Mouse (Mus musculus) left cerebral cortex, postnatal 25 days (tissue): ENCODE measurements around the gene Gm8978. TPM values are rescaled to one million over a fixed set of nuclear protein-coding genes. Genes with fewer than 3 reads are reported as not detected.
"Not testable (repeated sequence)": the region's sequence is repeated elsewhere in the genome, so short reads cannot be mapped to it uniquely, and the experiment has no call there.

ENCODE experiments used
- DNase-seq, 2 experiments: peaks; one replicate each; pipeline ENCODE4 v3.0.0; 2022; ENCODE audit warnings: low spot score in 2 of 2, mixed read lengths in 1 of 2
- intact Hi-C: fragments of 180-260 bp; cut with DNase I; formaldehyde crosslinking; loops from one replicate; pipeline ENCODE4 v1.15.1; 2025
- microRNA-seq, 2 experiments: library from miRNA; unstranded; fragments of <30 nt; microRNA quantifications; one replicate each; pipeline ENCODE4 v1.2.0; 2022
- total RNA-seq, 2 experiments: library from RNA; stranded (reverse); gene quantifications; 2 replicates each; pipeline ENCODE4 v1.2.3; 2021

Gm8978 gene
- not detected for total RNA-seq

DNA sequence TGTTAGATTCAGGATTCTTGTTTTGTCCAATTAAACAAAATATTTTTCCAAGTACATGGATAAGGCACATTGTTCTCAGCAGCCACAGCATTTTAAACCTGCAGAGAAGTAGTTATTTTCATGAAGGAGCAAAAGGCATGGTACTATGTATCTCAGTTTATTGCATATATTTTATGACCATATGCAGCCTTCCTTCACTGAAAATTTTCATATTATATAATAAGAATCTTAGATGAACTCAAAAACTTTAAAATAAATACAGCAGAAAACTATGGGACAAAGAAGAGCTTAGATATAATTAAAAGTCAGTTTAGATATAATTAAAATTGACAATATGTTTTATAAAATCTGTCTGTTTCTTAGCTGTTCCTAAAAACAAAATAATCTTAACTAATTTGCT, at the start of gene Gm8978:
Gene Gm8978 (minus strand): TSS at position 101 of the 400 bp plus-strand sequence.
- DNase-seq, intact Hi-C loops: not testable (repeated sequence)

- intact Hi-C loops = not testable (repeated sequence)
These were observed 35.3 kb downstream of the Gm8978 start for GRCm38 (mm10) chr19:33589626-33590302.

DNA sequence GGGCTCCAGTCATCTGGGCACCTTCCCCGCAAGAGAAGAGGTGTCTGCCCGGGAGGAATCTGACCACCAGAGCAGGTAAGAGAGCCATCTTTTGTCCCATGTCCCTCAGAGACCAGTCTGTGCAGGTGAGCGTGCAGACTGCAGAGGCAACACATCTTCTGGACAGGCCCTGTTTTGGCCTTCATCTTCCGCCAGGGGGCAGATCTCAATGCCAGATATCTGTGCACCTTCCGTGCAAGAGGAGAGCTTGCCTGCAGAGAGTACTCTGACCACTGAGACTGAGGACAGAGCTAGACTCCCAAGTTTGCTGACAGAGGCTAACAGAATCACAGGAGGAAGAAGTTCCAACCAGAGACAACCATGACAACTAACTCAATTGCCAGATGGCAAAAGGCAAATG, 56.5 kb downstream of the Gm8978 start:
- intact Hi-C loops, DNase-seq: not testable (repeated sequence)

More at GRCm38 (mm10) chr19:33589626-33590302, 35.3 kb downstream of the Gm8978 start:
- DNase-seq = peak; percentile 56

Small RNAs within 50 kb of the gene (microRNA-seq; reads per million reads assigned to microRNA genes)
- gene Gm27440 = 0 reads per million in 2 experiments

Other genes starting within 250 kb of the Gm8978 start
- gene Rnls, start 233.0 kb downstream of the Gm8978 start, total RNA-seq = 1 to 10 TPM in 1 of 2 experiments, under 1 TPM in 1; 0.69 to 1.3 TPM
- under 1 TPM; 0.16 to 0.18 TPM for gene Lipo4, start 107.5 kb downstream of the Gm8978 start, total RNA-seq
- under 1 TPM; 0.23 to 0.25 TPM for gene Lipo2, start 126.1 kb upstream of the Gm8978 start, total RNA-seq
- 1 to 10 TPM; 5.4 to 5.5 TPM for gene Lipo3, start 136.7 kb upstream of the Gm8978 start, total RNA-seq
- not detected for gene Lipo1, start 162.2 kb upstream of the Gm8978 start, total RNA-seq